Mouse (Mus musculus) small intestine, adult 2 months (tissue): ENCODE measurements around the gene Nt5c3. TPM values are rescaled to one million over a fixed set of nuclear protein-coding genes. Genes with fewer than 3 reads are reported as not detected.
"Not testable (repeated sequence)": the region's sequence is repeated elsewhere in the genome, so short reads cannot be mapped to it uniquely, and the experiment has no call there.

Experiments
- H3K27ac ChIP-seq: fragments of 200-500 bp; 2 replicates; pipeline ENCODE4 v1.5.1; 2012; ENCODE audit warnings: low read depth, low read length, control low read depth, inconsistent platforms; ENCODE audit not compliant: insufficient read depth
- H3K27me3 ChIP-seq: fragments of 200-500 bp; 2 replicates; pipeline ENCODE4 v1.6.1; 2012; ENCODE audit warnings: mild to moderate bottlenecking, moderate library complexity, low read length, inconsistent platforms; ENCODE audit not compliant: control insufficient read depth, insufficient read depth
- H3K36me3 ChIP-seq: fragments of 200-500 bp; 2 replicates; pipeline ENCODE4 v1.6.1; 2012; ENCODE audit warnings: mild to moderate bottlenecking, low read length, control low read depth, inconsistent platforms; ENCODE audit not compliant: control insufficient read depth, insufficient read depth
- H3K4me1 ChIP-seq: fragments of 200-500 bp; 2 replicates; pipeline ENCODE4 v1.6.1; 2012; ENCODE audit warnings: low read length, inconsistent platforms, mixed read lengths; ENCODE audit not compliant: control insufficient read depth, insufficient read depth, insufficient read length
- H3K4me3 ChIP-seq: fragments of 200-500 bp; 2 replicates; pipeline ENCODE4 v1.5.1; 2012; ENCODE audit warnings: low read depth, mild to moderate bottlenecking, control low read depth, inconsistent platforms, low read length, moderate library complexity
- CTCF ChIP-seq: fragments of 200-500 bp; IDR thresholded peaks from 2 replicates; pipeline ENCODE4 v1.5.1; 2012; ENCODE audit warnings: low read depth, mild to moderate bottlenecking, control low read depth, inconsistent platforms, low read length, moderate library complexity, mixed read lengths; ENCODE audit not compliant: insufficient replicate concordance, insufficient read length; ENCODE audit errors: extremely low read depth
- POLR2A ChIP-seq: fragments of 200-500 bp; IDR thresholded peaks from 2 replicates; pipeline ENCODE4 v1.6.1; 2012; ENCODE audit warnings: low read depth, mild to moderate bottlenecking, control low read depth, inconsistent platforms, low read length, moderate library complexity
- WGBS: fragments of 180-500 bp; shearing (Covaris S2); methylation state at CpG from one replicate; pipeline ENCODE4 v1.1.7; 2018; 5-methylcytosine and 5-hydroxymethylcytosine counted together
- polyA plus RNA-seq: library from polyadenylated mRNA; depleted of rRNA; stranded (reverse); fragments of >200 nt; gene quantifications from 2 replicates; pipeline ENCODE4 v1.2.3, GENCODE M21; 2012

Gene Nt5c3
- polyA plus RNA-seq, 1 experiment, result 2.3 TPM

DNA sequence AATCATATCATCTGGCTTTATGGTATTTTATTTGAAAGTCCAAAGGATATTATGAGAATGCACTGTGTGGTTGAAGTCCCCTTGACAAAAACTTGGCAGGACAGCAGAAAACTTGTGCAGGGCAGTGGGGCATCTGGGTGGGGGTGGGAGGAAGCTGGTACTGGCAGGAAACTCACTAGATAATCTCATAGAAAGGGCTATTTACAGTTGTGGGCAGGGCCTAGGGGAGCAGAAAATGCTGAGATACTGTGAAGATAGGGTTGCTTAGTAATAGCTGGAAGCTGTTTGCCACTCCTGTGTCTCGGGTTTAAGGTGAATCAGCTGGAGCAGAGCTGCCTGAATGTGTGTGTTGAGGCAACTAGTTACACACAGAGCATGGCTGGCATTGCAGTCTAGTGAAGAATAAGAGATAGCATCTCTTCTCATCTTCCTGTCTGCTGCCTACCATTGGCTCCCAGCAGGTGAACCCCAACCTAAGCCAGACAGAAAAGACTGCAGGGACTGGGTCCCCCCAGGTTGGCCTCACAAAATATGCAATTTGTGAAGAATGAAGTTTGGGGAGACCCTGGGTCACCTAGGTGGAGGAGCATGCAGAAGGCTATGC, 44.3 kb downstream of the Nt5c3 start:
- peaks cover 20% of the 10 kb centered on the region for H3K36me3 ChIP-seq
- no peaks in the 10 kb centered on the region for H3K27me3 ChIP-seq
- WGBS, result 12% methylated on average over 1 of the region's 1 CpGs

DNA sequence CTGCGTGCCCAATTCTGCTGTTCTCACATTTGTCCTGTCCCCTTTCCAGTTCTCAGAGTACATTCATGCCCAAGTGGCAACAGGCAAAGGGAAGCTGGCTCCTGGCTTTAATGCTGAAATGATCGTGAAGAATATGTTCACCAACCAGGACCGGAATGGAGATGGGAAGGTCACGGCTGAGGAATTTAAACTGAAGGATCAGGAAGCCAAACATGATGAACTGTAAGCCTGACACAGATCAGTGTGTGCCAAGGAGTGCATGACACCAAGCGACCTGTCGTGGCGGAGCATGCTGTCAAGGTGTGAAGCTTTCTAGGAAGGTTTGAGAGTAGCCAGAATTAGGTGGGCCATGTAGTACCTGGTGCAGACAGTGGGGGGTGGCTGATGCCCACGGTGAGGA, 45.7 kb downstream of the Nt5c3 start:
- no peaks in the 10 kb centered on the region for H3K27me3 ChIP-seq
- no peak overlapping the region for H3K4me3 ChIP-seq
- no peak overlapping the region for H3K27ac ChIP-seq
- TF ChIP-seq CTCF (no peak), POLR2A (no peak)
- 91% methylated on average over 8 of the region's 8 CpGs for WGBS
- H3K36me3 ChIP-seq, result peaks cover 11% of the 10 kb centered on the region
- peaks cover 10% of the 10 kb centered on the region; the same call in 1 of the 2 replicates for H3K4me1 ChIP-seq

More for the DNA sequence above, 44.3 kb downstream of the Nt5c3 start:
- H3K4me3 ChIP-seq, result no peak overlapping the region
- TF ChIP-seq CTCF (no peak), POLR2A (no peak)
- no peak overlapping the region for H3K27ac ChIP-seq
- H3K4me1 ChIP-seq, result peaks cover 10% of the 10 kb centered on the region; the same call in 1 of the 2 replicates

DNA sequence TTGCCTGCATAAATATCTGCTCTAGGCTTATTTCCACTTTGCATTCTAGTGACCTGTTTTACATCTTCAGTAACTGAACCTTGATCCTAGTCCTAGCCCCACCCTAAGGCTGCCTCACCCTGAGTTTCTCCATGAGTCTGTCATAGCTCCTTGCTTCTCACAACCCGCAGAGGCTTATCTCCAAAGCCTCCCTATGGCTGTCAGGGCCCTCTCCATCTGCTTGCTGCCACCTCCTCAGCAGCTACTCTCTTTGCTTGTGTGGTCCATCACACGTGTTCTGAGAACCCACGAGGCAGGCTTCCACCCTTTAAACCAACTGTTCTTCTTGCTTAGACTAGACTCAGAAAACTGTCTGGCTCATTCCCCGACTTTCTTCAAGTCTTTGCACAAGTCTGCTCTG, 46.9 kb downstream of the Nt5c3 start:
- 39% methylated on average over 4 of the region's 4 CpGs for WGBS
- Histone ChIP-seq H3K27ac (no peak overlapping the region; the same call in 1 of the 2 replicates), H3K36me3 (peaks cover 6% of the 10 kb centered on the region; the same call in 1 of the 2 replicates), H3K4me1 (peaks cover 10% of the 10 kb centered on the region; the same call in 1 of the 2 replicates), H3K27me3 (no peaks in the 10 kb centered on the region), H3K4me3 (no peak overlapping the region)
- TF ChIP-seq CTCF (no peak), POLR2A (no peak)

DNA sequence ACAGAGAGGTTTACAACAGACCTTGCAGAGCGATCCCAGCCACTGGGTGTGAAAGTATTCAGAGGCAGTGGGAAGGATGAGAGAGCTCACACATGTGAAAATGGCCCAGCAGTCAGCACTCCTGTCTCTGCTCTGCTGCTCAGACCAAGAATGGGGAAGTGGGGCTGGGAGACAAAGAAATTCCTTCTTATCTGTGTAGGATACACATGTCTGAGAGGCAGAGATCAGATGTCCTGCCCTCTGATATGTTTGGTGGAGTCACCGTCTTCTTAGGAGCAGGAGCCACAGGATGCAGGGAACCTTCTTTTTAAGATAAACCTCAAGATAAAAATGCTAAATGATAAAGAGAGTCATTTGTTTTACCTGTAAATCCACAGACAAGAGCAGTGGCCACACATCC, 53.7 kb downstream of the Nt5c3 start:
- no peaks in the 10 kb centered on the region for H3K27me3 ChIP-seq
- 75% methylated on average over 2 of the region's 2 CpGs for WGBS
- TF ChIP-seq CTCF (no peak), POLR2A (no peak)
- no peaks in the 10 kb centered on the region for H3K36me3 ChIP-seq
- no peak overlapping the region for H3K27ac ChIP-seq
- no peak overlapping the region for H3K4me3 ChIP-seq
- no peaks in the 10 kb centered on the region for H3K4me1 ChIP-seq

DNA sequence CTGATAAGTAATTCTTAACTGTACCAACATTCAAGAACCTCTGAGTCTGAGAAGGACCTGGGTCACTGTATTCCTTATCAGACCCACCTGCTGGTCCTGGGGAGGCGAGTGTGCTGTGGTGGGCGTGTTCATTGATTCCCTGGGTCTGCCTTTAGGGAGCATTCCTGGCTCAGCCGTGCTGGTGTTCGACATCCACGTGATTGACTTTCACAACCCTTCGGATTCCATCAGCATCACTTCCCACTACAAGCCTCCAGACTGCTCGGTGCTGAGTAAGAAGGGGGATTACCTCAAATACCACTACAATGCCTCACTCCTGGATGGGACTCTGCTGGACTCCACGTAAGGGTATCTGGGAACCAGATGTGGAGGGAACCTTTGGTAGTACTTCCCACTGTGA, 55.2 kb downstream of the Nt5c3 start:
- Histone ChIP-seq H3K4me3 (no peak overlapping the region), H3K4me1 (no peaks in the 10 kb centered on the region), H3K27me3 (no peaks in the 10 kb centered on the region), H3K36me3 (no peaks in the 10 kb centered on the region), H3K27ac (no peak overlapping the region)
- 48% methylated on average over 8 of the region's 8 CpGs for WGBS
- TF ChIP-seq POLR2A, result no peak
- no peak for TF ChIP-seq CTCF

DNA sequence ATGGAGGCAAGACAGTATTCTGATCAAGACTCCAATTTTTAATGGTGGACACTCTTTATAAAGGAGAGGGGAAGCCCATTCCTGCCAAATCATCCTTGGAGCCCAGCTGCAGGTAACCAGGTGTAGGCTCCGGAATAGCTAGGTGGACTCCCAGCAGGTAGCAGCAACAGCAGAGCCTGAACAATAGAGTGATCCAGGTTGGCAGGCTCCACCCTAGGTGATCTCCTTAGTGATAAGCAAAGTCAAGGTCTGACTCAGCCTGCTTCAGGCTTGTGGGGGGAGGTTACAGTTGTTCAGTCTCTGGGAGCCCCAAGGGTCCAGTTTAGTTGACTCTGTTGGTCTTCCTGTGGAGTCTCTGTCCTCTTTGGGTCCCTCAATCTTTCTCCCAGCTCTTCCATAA, 56.8 kb downstream of the Nt5c3 start:
- H3K27ac ChIP-seq, H3K27me3 ChIP-seq, H3K4me1 ChIP-seq, H3K36me3 ChIP-seq, H3K4me3 ChIP-seq: not testable (repeated sequence)
- WGBS, result 81% methylated on average over 1 of the region's 1 CpGs

DNA sequence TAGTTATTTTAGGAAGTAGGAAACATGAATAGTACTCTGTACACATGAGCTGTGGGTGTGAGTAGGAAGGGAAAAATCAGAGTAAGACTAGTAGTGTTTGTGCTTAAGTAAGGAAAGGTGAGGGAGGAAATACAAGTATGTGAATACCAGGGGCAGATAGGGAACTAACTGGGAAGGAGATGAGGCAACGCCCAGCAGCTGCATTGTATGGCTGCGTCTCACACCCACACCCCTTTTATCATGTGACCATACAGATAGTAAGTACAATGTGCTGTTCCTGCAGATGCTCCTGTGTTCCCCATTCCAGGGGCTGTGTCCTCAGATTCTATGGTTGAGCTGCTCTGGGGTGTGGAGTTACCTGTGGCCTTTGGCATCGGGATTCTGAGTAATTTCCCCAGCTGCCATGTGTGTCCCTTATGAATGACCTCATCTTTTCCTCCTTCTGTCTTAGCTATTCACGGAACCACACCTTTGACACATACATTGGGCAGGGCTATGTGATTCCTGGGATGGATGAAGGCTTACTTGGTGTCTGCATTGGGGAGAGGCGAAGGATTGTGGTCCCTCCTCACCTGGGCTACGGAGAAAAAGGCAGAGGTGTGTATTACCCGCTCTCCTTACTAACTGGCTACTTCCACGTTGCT, 63.4 kb downstream of the Nt5c3 start:
- H3K4me3 ChIP-seq, result no peak overlapping the region
- no peaks in the 10 kb centered on the region for H3K27me3 ChIP-seq
- H3K4me1 ChIP-seq, result no peaks in the 10 kb centered on the region; the same call in 1 of the 2 replicates
- no peak overlapping the region for H3K27ac ChIP-seq
- 59% methylated on average over 8 of the region's 8 CpGs for WGBS
- H3K36me3 ChIP-seq, result no peaks in the 10 kb centered on the region
- TF ChIP-seq CTCF (no peak), POLR2A (no peak)

DNA sequence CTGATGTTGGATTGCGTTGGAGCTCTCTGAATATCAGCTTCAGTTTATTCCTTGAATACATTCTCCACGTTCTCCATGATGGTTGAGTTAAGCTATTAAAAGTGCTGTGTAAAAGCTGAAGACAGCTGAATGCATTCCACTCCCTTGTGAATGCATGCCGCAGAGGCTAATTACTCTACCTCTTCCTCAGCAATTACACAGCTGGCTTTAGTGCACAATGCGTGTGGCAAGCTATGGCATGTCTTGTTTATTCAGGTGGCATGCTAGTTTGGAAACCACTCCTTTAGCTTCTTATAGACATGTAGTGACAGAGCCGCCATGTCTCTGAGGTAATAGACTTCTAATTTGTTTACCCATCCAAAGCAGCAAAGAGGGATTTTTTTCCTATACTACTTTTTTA, 67.0 kb downstream of the Nt5c3 start:
- Histone ChIP-seq H3K4me3 (no peak overlapping the region), H3K36me3 (no peaks in the 10 kb centered on the region), H3K27me3 (no peaks in the 10 kb centered on the region), H3K4me1 (no peaks in the 10 kb centered on the region; the same call in 1 of the 2 replicates), H3K27ac (no peak overlapping the region)
- 84% methylated on average over 5 of the region's 5 CpGs for WGBS
- TF ChIP-seq POLR2A (no peak), CTCF (no peak)
